Mouse (Mus musculus): ENCODE measurements around the gene Lef1. TPM values are rescaled to one million over a fixed set of nuclear protein-coding genes. Genes with fewer than 3 reads are reported as not detected.

The Lef1 gene
- polyA plus RNA-seq, 1 experiment: not detected

- TF ChIP-seq GATA1 (IDR thresholded peaks at IDR 0.05; ENCODE audit: low read length): no peak
These were observed 8.0 kb upstream of the Lef1 start for GRCm38 (mm10) chr3:131102191-131102774.

GRCm38 (mm10) chr3:131105362-131105761 is 4.9 kb upstream of the Lef1 start:
- no peak for TF ChIP-seq GATA1 (IDR thresholded peaks at IDR 0.05; ENCODE audit: low read length)

GRCm38 (mm10) chr3:131105940-131106401 is 4.3 kb upstream of the Lef1 start:
- no peak for TF ChIP-seq GATA1 (IDR thresholded peaks at IDR 0.05; ENCODE audit: low read length)

- no peak for TF ChIP-seq GATA1 (IDR thresholded peaks at IDR 0.05; ENCODE audit: low read length)
These were observed 3.6 kb upstream of the Lef1 start for GRCm38 (mm10) chr3:131106451-131107291.

- no peak for TF ChIP-seq GATA1 (IDR thresholded peaks at IDR 0.05; ENCODE audit: low read length)
These were observed 2.8 kb upstream of the Lef1 start for GRCm38 (mm10) chr3:131107301-131108093.

GRCm38 (mm10) chr3:131108094-131108653 is 2.1 kb upstream of the Lef1 start:
- no peak for TF ChIP-seq GATA1 (IDR thresholded peaks at IDR 0.05; ENCODE audit: low read length)

GRCm38 (mm10) chr3:131109066-131109685 is 1.1 kb upstream of the Lef1 start:
- no peak for TF ChIP-seq GATA1 (IDR thresholded peaks at IDR 0.05; ENCODE audit: low read length)

- TF ChIP-seq GATA1 (IDR thresholded peaks at IDR 0.05; ENCODE audit: low read length): no peak
These were observed 593 bp upstream of the Lef1 start for GRCm38 (mm10) chr3:131109686-131110070.

GRCm38 (mm10) chr3:131111151-131111850 is 1.0 kb downstream of the Lef1 start:
- TF ChIP-seq GATA1 (IDR thresholded peaks at IDR 0.05; ENCODE audit: low read length): no peak

- TF ChIP-seq GATA1 (IDR thresholded peaks at IDR 0.05; ENCODE audit: low read length): no peak
These were observed 1.7 kb downstream of the Lef1 start for GRCm38 (mm10) chr3:131111851-131112572.

GRCm38 (mm10) chr3:131112573-131112955 is 2.3 kb downstream of the Lef1 start:
- no peak for TF ChIP-seq GATA1 (IDR thresholded peaks at IDR 0.05; ENCODE audit: low read length)

- no peak for TF ChIP-seq GATA1 (IDR thresholded peaks at IDR 0.05; ENCODE audit: low read length)
These were observed 2.8 kb downstream of the Lef1 start for GRCm38 (mm10) chr3:131113029-131113428.

- no peak for TF ChIP-seq GATA1 (IDR thresholded peaks at IDR 0.05; ENCODE audit: low read length)
These were observed 5.8 kb downstream of the Lef1 start for GRCm38 (mm10) chr3:131116116-131116515.

- TF ChIP-seq GATA1 (IDR thresholded peaks at IDR 0.05; ENCODE audit: low read length): no peak
These were observed 7.1 kb downstream of the Lef1 start for GRCm38 (mm10) chr3:131117352-131117751.

All from G1E-ER4 (cell line).